Mouse (Mus musculus) hindbrain, embryonic 14.5 days (tissue): ENCODE measurements around the gene Ear6. TPM values are rescaled to one million over a fixed set of nuclear protein-coding genes. Genes with fewer than 3 reads are reported as not detected.

Source experiments
- ATAC-seq: fragments of 200-750 bp; cut with Nextera tagmentation; 2 replicates; pipeline ENCODE4 v1.8.0; 2017; ENCODE audit warnings: moderate number of reproducible peaks, mild to moderate bottlenecking, moderate TSS enrichment, moderate library complexity; ENCODE audit not compliant: low FRiP score
- DNase-seq: peaks from one replicate; pipeline ENCODE4 v3.0.0-alpha.2; 2015; ENCODE audit warnings: low spot score
- H3K27ac ChIP-seq: fragments of 300-500 bp; sonication (generic); 2 replicates; pipeline ENCODE4 v1.5.1; 2014; ENCODE audit warnings: mild to moderate bottlenecking, moderate library complexity
- H3K27me3 ChIP-seq: fragments of 300-500 bp; sonication (generic); 2 replicates; pipeline ENCODE4 v1.6.1; 2014; ENCODE audit warnings: mild to moderate bottlenecking, low read length, mixed read lengths; ENCODE audit not compliant: control insufficient read depth, insufficient read depth
- H3K36me3 ChIP-seq: fragments of 300-500 bp; sonication (generic); replicated peaks from 2 replicates; pipeline ENCODE4 v1.6.1; 2014; ENCODE audit not compliant: control insufficient read depth, insufficient read depth
- H3K4me1 ChIP-seq: fragments of 300-500 bp; sonication (generic); replicated peaks from 2 replicates; pipeline ENCODE4 v1.6.1; 2014; ENCODE audit warnings: antibody characterized with exemption, low read length, mixed read lengths; ENCODE audit not compliant: control insufficient read depth, insufficient read depth
- H3K4me2 ChIP-seq: fragments of 300-500 bp; sonication (generic); replicated peaks from 2 replicates; pipeline ENCODE4 v1.6.1; 2014; ENCODE audit warnings: mild to moderate bottlenecking, moderate library complexity
- H3K4me3 ChIP-seq: fragments of 300-500 bp; sonication (generic); replicated peaks from 2 replicates; pipeline ENCODE4 v1.5.1; 2014; ENCODE audit warnings: mild to moderate bottlenecking, low read length
- H3K9ac ChIP-seq: fragments of 300-500 bp; sonication (generic); 2 replicates; pipeline ENCODE4 v1.6.1; 2014
- H3K9me3 ChIP-seq: fragments of 300-500 bp; sonication (generic); 2 replicates; pipeline ENCODE4 v1.6.1; 2016; ENCODE audit warnings: low read length; ENCODE audit not compliant: control insufficient read depth
- WGBS: fragments of 180-500 bp; shearing (Covaris S2); extraction: QIAGEN DNeasy Blood & Tissue Kit; methylation state at CpG from one replicate; pipeline ENCODE4 v1.1.7; 2014; 5-methylcytosine and 5-hydroxymethylcytosine counted together
- polyA plus RNA-seq: library from polyadenylated mRNA; unstranded; fragments of >200 nt; fragmentation: Nextera tagmentation; extraction: Ambion mirVana; gene quantifications from 2 replicates; pipeline ENCODE4 v1.2.1, GENCODE M21; 2014

Ear6 gene
- polyA plus RNA-seq, 1 experiment from 2014 or later = not detected

DNA sequence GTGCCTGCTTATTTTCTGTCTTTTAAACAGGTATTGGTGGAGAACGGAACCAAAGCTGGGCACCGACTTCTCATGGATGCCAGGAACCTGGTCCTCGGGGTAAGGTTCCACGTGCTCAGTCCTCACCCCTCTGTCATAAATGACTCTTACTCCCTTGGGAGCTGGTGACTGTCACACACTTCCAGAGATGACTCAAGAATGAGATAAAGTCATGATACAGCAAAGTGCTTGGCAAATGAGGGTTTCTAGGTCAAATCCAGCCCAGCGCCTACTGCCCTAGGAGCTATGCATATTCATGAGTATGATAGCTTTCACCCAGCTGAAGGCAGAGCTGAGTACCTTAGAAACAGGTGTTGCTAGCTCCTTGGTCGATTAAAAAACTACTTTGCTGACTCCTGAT is 36.3 kb downstream of the Ear6 start:
- Histone ChIP-seq H3K4me3 (no peak overlapping the region), H3K4me1 (peaks cover 10% of the 10 kb centered on the region), H3K4me2 (no peak overlapping the region), H3K9ac (no peak overlapping the region), H3K27ac (no peak overlapping the region), H3K36me3 (peaks cover 80% of the 10 kb centered on the region), H3K27me3 (no peaks in the 10 kb centered on the region), H3K9me3 (no peaks in the 10 kb centered on the region)
- WGBS = 85% methylated on average over 6 of the region's 6 CpGs
- ATAC-seq (no peak), DNase-seq (no peak)

DNA sequence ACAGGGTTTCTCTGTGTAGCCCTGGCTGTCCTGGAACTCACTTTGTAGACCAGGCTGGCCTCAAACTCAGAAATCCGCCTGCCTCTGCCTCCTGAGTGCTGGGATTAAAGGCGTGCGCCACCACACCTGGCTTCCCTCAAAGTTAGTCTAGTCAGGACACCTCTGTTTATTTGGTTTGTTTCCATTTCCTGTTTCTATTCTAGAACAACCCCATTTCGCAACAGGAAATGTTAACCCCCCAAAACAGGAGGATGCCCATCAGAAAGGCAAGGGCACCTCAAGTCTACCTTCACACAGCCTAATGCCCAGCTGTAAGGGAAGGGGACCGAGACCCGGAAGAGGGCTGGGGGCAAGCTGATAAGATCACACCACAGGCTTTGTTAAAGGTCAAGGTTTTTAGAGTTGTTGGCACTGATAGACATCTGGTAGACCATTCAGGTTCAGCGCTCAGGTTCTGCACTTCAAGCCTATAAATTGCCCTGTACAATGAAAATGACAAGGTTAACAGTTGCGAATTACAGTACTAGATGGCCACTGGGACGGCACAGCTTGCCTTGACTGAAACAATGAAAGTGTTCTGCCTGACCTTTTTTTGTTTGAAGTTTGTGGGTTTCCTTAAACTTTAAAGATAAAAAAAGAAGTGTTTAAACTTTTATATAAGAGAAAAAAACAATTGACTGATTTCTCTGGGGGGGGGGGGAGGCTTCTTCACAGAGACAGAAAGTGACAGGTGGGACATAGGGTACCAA is 38.9 kb downstream of the Ear6 start, which contains the start of gene Slc39a2:
Slc39a2 (plus strand) TSS at position 699 of the 749 bp plus-strand sequence.
- Histone ChIP-seq H3K9ac (no peak within 1 kb of the TSS), H3K4me2 (no peak within 1 kb of the TSS), H3K27me3 (no peaks in the 10 kb centered on the region), H3K4me1 (no peaks in the 10 kb centered on the region), H3K36me3 (peaks cover 88% of the 10 kb centered on the region), H3K9me3 (no peaks in the 10 kb centered on the region), H3K4me3 (no peak within 1 kb of the TSS), H3K27ac (no peak within 1 kb of the TSS)
- DNase-seq = no peak
- ATAC-seq = no peak
- 93% methylated on average over 9 of the region's 9 CpGs for WGBS

DNA sequence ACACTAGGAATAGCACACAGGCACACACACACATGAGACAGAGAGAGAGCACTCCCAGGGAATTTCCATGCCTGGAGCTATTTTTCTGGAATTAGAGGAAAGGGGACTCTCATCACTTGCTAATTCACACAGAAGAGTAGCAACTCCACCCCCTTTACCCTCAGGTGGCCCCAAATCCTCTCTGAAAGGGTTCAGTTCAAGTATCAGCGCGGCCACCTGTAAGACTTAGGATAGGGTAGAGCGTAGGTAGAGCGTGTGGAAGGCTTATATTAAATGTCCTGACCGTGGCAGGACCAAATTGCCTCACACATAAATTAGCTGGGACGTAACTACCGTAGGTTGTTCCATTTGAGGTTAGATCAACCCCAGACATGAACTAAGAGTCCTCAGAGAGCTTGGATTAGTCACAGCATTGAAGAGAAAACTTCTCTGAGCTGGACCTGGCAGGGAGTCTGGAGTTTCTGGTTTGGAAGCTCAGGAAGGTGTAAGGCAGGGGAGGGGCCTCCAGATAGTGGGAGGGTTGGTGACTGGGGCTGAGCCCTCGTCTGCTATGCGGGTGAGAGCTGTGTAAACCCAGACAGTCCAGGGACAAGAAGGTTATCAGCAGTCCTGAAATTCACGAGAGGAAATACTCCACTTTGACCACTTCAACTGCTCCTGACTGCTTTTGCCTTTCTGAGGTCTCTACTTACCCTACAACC is 39.7 kb downstream of the Ear6 start:
- no peaks in the 10 kb centered on the region for H3K4me1 ChIP-seq
- no peak overlapping the region for H3K4me2 ChIP-seq
- H3K27ac ChIP-seq = no peak overlapping the region
- H3K27me3 ChIP-seq = no peaks in the 10 kb centered on the region
- no peaks in the 10 kb centered on the region for H3K9me3 ChIP-seq
- H3K36me3 ChIP-seq = peaks cover 80% of the 10 kb centered on the region
- ATAC-seq (0 out of 2 replicates have a peak, but pooled peaks have one; percentile 22), DNase-seq (no peak)
- no peak overlapping the region for H3K4me3 ChIP-seq
- 33% methylated on average over 10 of the region's 10 CpGs for WGBS
- no peak overlapping the region for H3K9ac ChIP-seq

DNA sequence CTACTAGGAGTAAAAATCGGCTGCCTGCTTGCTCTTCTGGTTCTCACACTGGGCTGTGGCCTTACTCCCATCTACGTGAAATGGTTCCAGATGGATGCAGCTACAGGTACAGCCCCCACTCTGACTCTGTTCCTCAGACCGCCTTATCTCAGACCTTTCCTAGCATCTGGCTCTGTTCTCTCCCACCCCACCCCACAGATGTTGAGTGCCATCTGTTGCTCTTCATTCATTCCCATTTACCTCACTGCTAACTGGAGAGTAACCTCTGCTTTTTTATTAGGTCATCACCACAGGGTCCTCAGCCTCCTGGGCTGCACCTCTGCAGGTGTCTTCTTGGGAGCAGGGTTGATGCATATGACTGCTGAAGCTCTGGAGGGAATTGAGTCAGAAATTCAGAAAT is 40.3 kb downstream of the Ear6 start:
- WGBS = 74% methylated on average over 3 of the region's 3 CpGs
- Histone ChIP-seq H3K27ac (no peak overlapping the region), H3K4me3 (no peak overlapping the region), H3K9ac (no peak overlapping the region), H3K4me2 (no peak overlapping the region), H3K9me3 (no peaks in the 10 kb centered on the region), H3K36me3 (peaks cover 74% of the 10 kb centered on the region), H3K4me1 (no peaks in the 10 kb centered on the region), H3K27me3 (no peaks in the 10 kb centered on the region)
- no peak for DNase-seq
- ATAC-seq = 0 out of 2 replicates have a peak, but pooled peaks have one; percentile 34

DNA sequence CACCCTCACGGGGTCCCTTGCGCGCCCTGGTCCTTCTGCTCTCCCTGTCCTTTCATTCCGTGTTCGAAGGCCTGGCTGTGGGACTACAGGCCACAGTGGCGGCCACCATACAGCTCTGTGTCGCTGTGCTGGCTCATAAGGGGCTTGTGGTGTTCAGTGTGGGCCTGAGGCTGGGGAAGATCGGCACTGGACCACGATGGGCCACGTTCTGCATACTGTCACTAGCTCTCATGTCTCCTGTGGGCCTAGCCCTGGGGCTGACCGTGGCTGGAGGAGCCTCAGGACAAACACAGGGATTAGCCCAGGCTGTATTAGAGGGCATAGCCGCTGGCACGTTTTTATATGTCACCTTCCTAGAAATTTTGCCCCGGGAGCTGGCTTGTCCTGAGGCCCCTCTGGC is 41.6 kb downstream of the Ear6 start:
- Histone ChIP-seq H3K27ac (no peak overlapping the region), H3K4me1 (no peaks in the 10 kb centered on the region)

DNA sequence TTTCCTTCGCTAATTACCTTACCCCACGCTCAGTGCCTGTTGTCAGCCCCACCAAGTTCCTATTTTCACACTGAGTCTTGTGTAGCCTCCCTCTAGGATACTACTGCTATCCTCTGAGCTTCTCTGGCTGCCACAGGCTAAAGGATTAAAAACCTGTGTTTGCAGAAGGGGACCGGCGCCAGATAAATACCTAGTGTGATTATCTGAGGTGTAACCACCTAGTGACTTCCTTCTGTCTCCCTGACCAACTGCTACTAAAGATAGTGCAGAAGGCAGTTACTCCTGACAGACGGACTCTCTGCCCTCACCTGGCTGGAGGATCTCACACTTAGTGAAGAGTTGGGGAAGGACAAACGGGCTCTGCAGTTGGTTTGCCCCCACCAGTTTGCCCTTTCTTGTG is 42.5 kb downstream of the Ear6 start:
- ATAC-seq (no peak), DNase-seq (no peak)
- H3K9ac ChIP-seq = no peak overlapping the region
- no peak overlapping the region for H3K4me2 ChIP-seq
- no peaks in the 10 kb centered on the region for H3K9me3 ChIP-seq
- H3K27me3 ChIP-seq = no peaks in the 10 kb centered on the region
- 88% methylated on average over 6 of the region's 6 CpGs for WGBS
- peaks cover 52% of the 10 kb centered on the region for H3K36me3 ChIP-seq
- H3K4me1 ChIP-seq = no peaks in the 10 kb centered on the region
- no peak overlapping the region for H3K4me3 ChIP-seq
- H3K27ac ChIP-seq = no peak overlapping the region

More for the DNA sequence above, 41.6 kb downstream of the Ear6 start:
- Histone ChIP-seq H3K36me3 (peaks cover 61% of the 10 kb centered on the region), H3K27me3 (no peaks in the 10 kb centered on the region), H3K9ac (no peak overlapping the region), H3K9me3 (no peaks in the 10 kb centered on the region), H3K4me3 (no peak overlapping the region), H3K4me2 (no peak overlapping the region)
- WGBS = 83% methylated on average over 14 of the region's 14 CpGs
- ATAC-seq = no peak
- no peak for DNase-seq

DNA sequence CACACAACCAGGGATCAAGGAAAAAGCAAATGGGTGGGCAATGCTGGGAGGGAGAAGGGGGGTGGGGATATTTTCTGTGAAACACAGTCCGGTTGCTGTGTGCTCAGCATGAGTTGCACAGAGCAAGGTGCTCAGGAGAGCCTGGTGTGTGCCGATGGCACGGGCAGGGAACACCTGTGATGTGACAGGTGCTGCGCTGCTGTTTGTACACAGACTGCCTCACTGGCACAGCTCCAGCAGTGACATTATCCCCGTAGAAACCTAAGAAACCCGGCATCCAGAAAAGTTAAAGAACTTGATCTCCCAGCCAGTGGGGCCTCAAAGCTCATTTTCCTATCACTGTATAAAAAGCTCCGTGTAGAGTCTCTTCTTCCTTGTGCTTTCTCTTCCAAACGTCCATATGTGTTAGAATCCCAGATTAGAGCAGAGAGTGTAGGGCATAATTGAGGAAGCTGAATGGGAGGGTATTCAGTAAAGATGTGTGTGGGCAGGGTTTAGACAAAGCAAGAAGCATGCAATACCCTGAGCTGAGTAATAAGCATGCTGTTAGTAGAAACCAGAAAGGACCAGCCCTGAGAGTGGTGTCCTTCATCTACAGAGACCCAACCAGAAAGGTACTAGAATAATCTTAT is 43.2 kb downstream of the Ear6 start:
- Histone ChIP-seq H3K4me3 (no peak overlapping the region), H3K36me3 (peaks cover 45% of the 10 kb centered on the region), H3K4me2 (no peak overlapping the region), H3K27me3 (no peaks in the 10 kb centered on the region), H3K9me3 (no peaks in the 10 kb centered on the region), H3K4me1 (no peaks in the 10 kb centered on the region), H3K9ac (no peak overlapping the region), H3K27ac (no peak overlapping the region)
- 82% methylated on average over 8 of the region's 8 CpGs for WGBS
- no peak for DNase-seq
- ATAC-seq = no peak

DNA sequence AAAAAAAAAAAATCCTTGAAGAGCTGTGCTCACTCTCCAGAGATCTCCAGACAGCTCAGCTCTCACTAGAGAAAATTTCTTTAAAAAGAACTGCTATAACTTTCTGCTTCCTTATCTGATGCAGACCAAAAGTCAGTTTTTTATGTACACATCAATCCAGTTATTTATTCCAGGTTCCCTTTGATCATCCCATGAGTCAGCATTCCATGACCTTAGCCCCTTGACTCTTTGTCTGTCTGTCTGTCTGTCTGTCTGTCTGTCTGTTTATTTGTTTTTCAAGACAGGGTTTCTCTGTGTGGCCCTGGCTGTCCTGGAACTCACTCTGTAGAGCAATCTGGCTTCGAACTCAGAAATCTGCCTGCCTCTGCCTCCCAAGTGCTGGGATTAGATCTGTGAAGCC is 45.9 kb downstream of the Ear6 start:
- Histone ChIP-seq H3K9ac (no peak overlapping the region), H3K27ac (no peak overlapping the region), H3K4me1 (no peaks in the 10 kb centered on the region), H3K36me3 (peaks cover 22% of the 10 kb centered on the region), H3K27me3 (no peaks in the 10 kb centered on the region), H3K4me3 (no peak overlapping the region), H3K4me2 (no peak overlapping the region), H3K9me3 (no peaks in the 10 kb centered on the region)
- ATAC-seq (no peak), DNase-seq (no peak)
- WGBS = 100% methylated on average over 1 of the region's 1 CpGs
